Mouse (Mus musculus) hindbrain, embryonic 15.5 days (tissue): ENCODE results near the gene Degs2. TPM values are rescaled to one million over a fixed set of nuclear protein-coding genes. Genes with fewer than 3 reads are reported as not detected.
A peak's percentile ranks its signal among the peaks of the same experiment; 100 is the strongest.

Experiments
- ATAC-seq: fragments of 200-750 bp; cut with Nextera tagmentation; 2 replicates; pipeline ENCODE4 v1.8.0; 2017; ENCODE audit warnings: low read depth, moderate number of reproducible peaks, moderate TSS enrichment; ENCODE audit not compliant: low FRiP score
- H3K27ac ChIP-seq: fragments of 300-500 bp; sonication (generic); replicated peaks from 2 replicates; pipeline ENCODE4 v1.5.1; 2015; ENCODE audit warnings: mild to moderate bottlenecking, inconsistent platforms
- H3K27me3 ChIP-seq: fragments of 300-500 bp; sonication (generic); 2 replicates; pipeline ENCODE4 v1.6.1; 2015; ENCODE audit warnings: control low read depth, inconsistent platforms
- H3K36me3 ChIP-seq: fragments of 300-500 bp; sonication (generic); 2 replicates; pipeline ENCODE4 v1.6.1; 2015; ENCODE audit warnings: control low read depth, inconsistent platforms
- H3K4me1 ChIP-seq: fragments of 300-500 bp; sonication (generic); replicated peaks from 2 replicates; pipeline ENCODE4 v1.6.1; 2015; ENCODE audit warnings: control low read depth, inconsistent platforms
- H3K4me2 ChIP-seq: fragments of 300-500 bp; sonication (generic); 2 replicates; pipeline ENCODE4 v1.6.1; 2015; ENCODE audit warnings: moderate library complexity, mild to moderate bottlenecking, inconsistent platforms
- H3K4me3 ChIP-seq: fragments of 300-500 bp; sonication (generic); 2 replicates; pipeline ENCODE4 v1.5.1; 2015; ENCODE audit warnings: mild to moderate bottlenecking, inconsistent platforms
- H3K9ac ChIP-seq: fragments of 300-500 bp; sonication (generic); 2 replicates; pipeline ENCODE4 v1.6.1; 2015; ENCODE audit warnings: inconsistent platforms
- H3K9me3 ChIP-seq: fragments of 300-500 bp; sonication (generic); 2 replicates; pipeline ENCODE4 v1.6.1; 2016; ENCODE audit warnings: control low read depth, inconsistent platforms
- WGBS: fragments of 180-500 bp; shearing (Covaris S2); methylation state at CpG from one replicate; pipeline ENCODE4 v1.1.7; 2015; 5-methylcytosine and 5-hydroxymethylcytosine counted together
- microRNA counts: library from miRNA; unstranded; fragments of <30 nt; microRNA quantifications from one replicate; lab custom pipeline; 2016
- microRNA-seq: library from miRNA; unstranded; fragments of <30 nt; microRNA quantifications from one replicate; pipeline ENCODE4, GENCODE M21; 2016
- polyA plus RNA-seq: library from polyadenylated mRNA; unstranded; fragments of >200 nt; fragmentation: Nextera tagmentation; extraction: Ambion mirVana; gene quantifications from 2 replicates; pipeline ENCODE4 v1.2.1, GENCODE M21; 2015

The Degs2 gene
- polyA plus RNA-seq, 1 experiment from 2014 or later, result 2.4 TPM

- no peak overlapping the region for H3K27ac ChIP-seq
- 80% methylated on average over 3 of the region's 3 CpGs for WGBS
- no peak overlapping the region for H3K4me3 ChIP-seq
- H3K9ac ChIP-seq, result no peak overlapping the region
- H3K4me2 ChIP-seq, result no peak overlapping the region
- H3K27me3 ChIP-seq, result no peaks in the 10 kb centered on the region
- H3K4me1 ChIP-seq, result 0 out of 2 replicates have a peak, but pooled peaks cover 3% of the 10 kb centered on the region
- no peak for ATAC-seq
- H3K9me3 ChIP-seq, result no peaks in the 10 kb centered on the region
- H3K36me3 ChIP-seq, result no peaks in the 10 kb centered on the region
Measured at GRCm38 (mm10) chr12:108639126-108639525, 63.0 kb downstream of the Degs2 start.

- 0 out of 2 replicates have a peak, but pooled peaks cover 3% of the 10 kb centered on the region for H3K4me1 ChIP-seq
- no peaks in the 10 kb centered on the region for H3K27me3 ChIP-seq
- no peak for ATAC-seq
- no peaks in the 10 kb centered on the region for H3K36me3 ChIP-seq
- H3K4me3 ChIP-seq, result no peak overlapping the region
- no peak overlapping the region for H3K4me2 ChIP-seq
- H3K9me3 ChIP-seq, result no peaks in the 10 kb centered on the region
- no peak overlapping the region for H3K27ac ChIP-seq
- 82% methylated on average over 5 of the region's 5 CpGs for WGBS
- H3K9ac ChIP-seq, result no peak overlapping the region
Measured at GRCm38 (mm10) chr12:108637440-108637839, 64.7 kb downstream of the Degs2 start.

- 93% methylated on average over 4 of the region's 4 CpGs for WGBS
- ATAC-seq, result no peak
- H3K9me3 ChIP-seq, result no peaks in the 10 kb centered on the region
- no peaks in the 10 kb centered on the region for H3K27me3 ChIP-seq
- H3K9ac ChIP-seq, result no peak overlapping the region
- H3K27ac ChIP-seq, result no peak overlapping the region
- H3K4me1 ChIP-seq, result 0 out of 2 replicates have a peak, but pooled peaks cover 3% of the 10 kb centered on the region
- no peaks in the 10 kb centered on the region for H3K36me3 ChIP-seq
- no peak overlapping the region for H3K4me2 ChIP-seq
- no peak overlapping the region for H3K4me3 ChIP-seq
Measured at GRCm38 (mm10) chr12:108635501-108635900, 66.6 kb downstream of the Degs2 start.

- Histone ChIP-seq H3K4me3 (no peak overlapping the region), H3K36me3 (no peaks in the 10 kb centered on the region), H3K9ac (no peak overlapping the region), H3K4me2 (no peak overlapping the region), H3K27ac (no peak overlapping the region), H3K4me1 (0 out of 2 replicates have a peak, but pooled peaks cover 3% of the 10 kb centered on the region), H3K27me3 (no peaks in the 10 kb centered on the region), H3K9me3 (no peaks in the 10 kb centered on the region)
- whole genome bisulfite sequencing, result 94% methylated on average over 1 of the region's 1 CpGs
- no peak for ATAC-seq
Measured at GRCm38 (mm10) chr12:108634031-108634430, 68.1 kb downstream of the Degs2 start.

GRCm38 (mm10) chr12:108632501-108632900 is 69.6 kb downstream of the Degs2 start:
- ATAC-seq, result no peak
- Histone ChIP-seq H3K4me2 (no peak overlapping the region), H3K27ac (no peak overlapping the region), H3K36me3 (no peaks in the 10 kb centered on the region), H3K9me3 (no peaks in the 10 kb centered on the region), H3K4me3 (no peak overlapping the region), H3K4me1 (no peaks in the 10 kb centered on the region), H3K9ac (no peak overlapping the region), H3K27me3 (no peaks in the 10 kb centered on the region)

GRCm38 (mm10) chr12:108630741-108631688 is 71.1 kb downstream of the Degs2 start:
- Histone ChIP-seq H3K9me3 (no peaks in the 10 kb centered on the region), H3K4me2 (no peak overlapping the region), H3K27ac (no peak overlapping the region), H3K4me1 (no peaks in the 10 kb centered on the region), H3K27me3 (no peaks in the 10 kb centered on the region), H3K9ac (no peak overlapping the region), H3K36me3 (no peaks in the 10 kb centered on the region), H3K4me3 (no peak overlapping the region)
- no peak for ATAC-seq
- WGBS, result 92% methylated on average over 6 of the region's 6 CpGs

GRCm38 (mm10) chr12:108629556-108629955 is 72.6 kb downstream of the Degs2 start:
- Histone ChIP-seq H3K4me3 (no peak overlapping the region), H3K27ac (no peak overlapping the region), H3K27me3 (no peaks in the 10 kb centered on the region), H3K4me1 (peaks cover 7% of the 10 kb centered on the region), H3K4me2 (no peak overlapping the region), H3K36me3 (no peaks in the 10 kb centered on the region), H3K9ac (no peak overlapping the region), H3K9me3 (no peaks in the 10 kb centered on the region)
- 98% methylated on average over 1 of the region's 1 CpGs for WGBS
- ATAC-seq, result no peak

MicroRNAs within 50 kb of the gene (microRNA counts, 519-probe panel; counts per million panel counts)
- microRNA mmu-miR-342-3p (lab: Ali Mortazavi, UCI) (4,397 counts per million, percentile 91 among the panel's probes with 10 or more counts), microRNA mmu-miR-342-5p (lab: Ali Mortazavi, UCI) (1,751 counts per million, percentile 12 among the panel's probes with 10 or more counts)

Small RNAs within 50 kb of the gene (microRNA-seq; reads per million reads assigned to microRNA genes)
- gene Gm23872, result not detected
- 9,016 reads per million, percentile 95 among the genes with 10 or more reads in this experiment for gene Mir342

Other genes starting within 250 kb of the Degs2 start
- 227 and 250 TPM in 2 replicates for gene Evl, start 147.6 kb downstream of the Degs2 start, polyA plus RNA-seq
- gene Yy1, start 90.7 kb upstream of the Degs2 start, polyA plus RNA-seq, result 13.4 and 15.1 TPM in 2 replicates
- 19.0 and 20.7 TPM in 2 replicates for gene Slc25a29, start 133.6 kb upstream of the Degs2 start, polyA plus RNA-seq
- gene Slc25a47, start 133.7 kb upstream of the Degs2 start, polyA plus RNA-seq, result 6.6 and 7.4 TPM in 2 replicates
- 4.6 and 6.0 TPM in 2 replicates for gene Wdr25, start 191.3 kb upstream of the Degs2 start, polyA plus RNA-seq
- 101 and 105 TPM in 2 replicates for gene Wars, start 191.9 kb upstream of the Degs2 start, polyA plus RNA-seq